Mouse (Mus musculus) G1E (cell line): ENCODE measurements around the gene Fgf8.

ENCODE experiments used
- CTCF ChIP-seq: IDR thresholded peaks from 2 replicates; pipeline ENCODE4 v1.5.1; 2012; ENCODE audit warnings: low read depth, low read length, inconsistent platforms, mixed read lengths
- GATA1 ChIP-seq: IDR thresholded peaks from 2 replicates; pipeline ENCODE4 v1.6.1; 2012; ENCODE audit warnings: borderline replicate concordance, low read length, inconsistent platforms, mixed read lengths
- POLR2AphosphoS5 ChIP-seq: IDR thresholded peaks from 2 replicates; pipeline ENCODE4 v1.6.1; 2012; ENCODE audit warnings: low read depth, low read length, inconsistent platforms; ENCODE audit not compliant: insufficient replicate concordance

GRCm38 (mm10) chr19:45783181-45783932 is 40.6 kb upstream of the Fgf8 start, which contains the start of gene Mgea5:
- no peak for TF ChIP-seq CTCF
- no peak for TF ChIP-seq GATA1
- TF ChIP-seq POLR2AphosphoS5 = no peak; the same call in 1 of the 2 replicates
